Mouse (Mus musculus): ENCODE results near the gene Xpnpep2.

GRCm38 (mm10) chrX:48152106-48152505 lies 43.6 kb downstream of the Xpnpep2 start:
- no peak for TF ChIP-seq CTCF (IDR thresholded peaks at IDR 0.05; ENCODE audit: insufficient read depth, low read length)
- TF ChIP-seq POLR2A (IDR thresholded peaks at IDR 0.05; ENCODE audit: borderline replicate concordance, extremely low read depth, low read depth, low read length): no peak
